Mouse (Mus musculus): Measurements from ENCODE around the gene Bri3.

- TF ChIP-seq CTCF (conservative IDR thresholded peaks at IDR 0.05; ENCODE audit: insufficient read depth, insufficient read length, low read depth, low read length) (no peak), POLR2A (IDR thresholded peaks at IDR 0.05; ENCODE audit: low read depth, low read length) (no peak)
Measured at GRCm38 (mm10) chr5:144394142-144394541, 149.9 kb downstream of the Bri3 start.
